30 mouse cellular contexts compared by ENCODE assay signal in the genomic region with DNA sequence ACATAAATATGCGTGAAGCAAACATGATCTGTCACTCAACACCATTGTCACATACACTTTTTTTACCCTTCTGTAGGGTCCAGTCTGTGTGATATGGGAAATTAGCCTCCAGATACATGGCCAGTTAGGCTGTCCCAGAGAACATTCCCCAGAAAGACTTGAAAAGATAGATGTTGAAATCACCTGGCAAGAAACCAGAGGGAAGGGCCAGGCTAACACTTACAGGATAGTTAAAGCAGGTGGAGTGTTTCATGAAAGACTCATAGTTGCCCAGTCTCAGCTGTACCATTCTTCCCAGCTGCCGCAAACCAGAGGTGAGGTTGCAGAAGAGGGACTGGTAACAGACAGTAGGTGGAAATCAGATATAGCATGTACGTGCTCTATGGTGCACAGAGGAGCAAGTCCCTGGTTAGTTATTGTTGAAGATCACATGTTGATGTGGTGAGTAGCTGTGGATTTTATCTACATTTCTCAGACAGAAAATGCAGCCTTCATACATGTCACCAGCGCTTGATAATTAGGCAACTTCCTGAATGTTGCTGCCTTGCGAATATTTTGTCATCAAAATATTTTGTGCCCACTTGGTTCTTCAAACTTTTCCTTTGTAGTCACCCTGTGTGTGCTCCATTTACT. TPM values are rescaled to one million over a fixed set of nuclear protein-coding genes. Genes with fewer than 3 reads are reported as not detected.
A peak's percentile ranks its signal among the peaks of the same experiment; 100 is the strongest.
DNase-seq lines count a peak whose midpoint lies in the region; ATAC-seq and TF ChIP-seq lines count a peak whose summit lies in the region.
"Had no signal": no experiment of that assay in that cellular context is flagged by ENCODE, and none has a peak within 500 bp of the region (broad histone marks: within the 10 kb centered on the region; RNA-seq: fewer than 3 reads in every experiment).

No protein-coding gene starts in this region.

- no peak for TF ChIP-seq POLR2A in lung, adult 2 months (IDR thresholded peaks at IDR 0.05; ENCODE audit: borderline replicate concordance, extremely low read depth, low read depth, low read length)

- DNase-seq in lung, postnatal 25 days (ENCODE audit: low spot score), result peak; percentile 47
- no peak for DNase-seq in lung, adult 2 months
- peak; percentile 17 for DNase-seq in NIH3T3 (ENCODE audit: low read depth)
- DNase-seq in lung, postnatal 36 days, result peak; percentile 70
- DNase-seq in spleen, postnatal 36 days (ENCODE audit: low spot score in 2 of 2), result no peak
- DNase-seq in heart, adult 18-20 months, result no peak
- DNase-seq: B cell, adult 2 months; cerebellum, adult 2 months; cerebellum, postnatal 14 days; gastrocnemius, postnatal 14 days; heart, adult 2 months; heart, postnatal 4 days; kidney, adult 8-10 months; kidney, postnatal 10 days; layer of hippocampus, postnatal 36 days; right cerebral cortex, adult 18-20 months; spleen, adult 18-20 months; thymus, adult 18-20 months; thymus, postnatal 25 days had no signal

- H3K4me1 ChIP-seq in lung, adult 2 months (ENCODE audit: control insufficient read depth, insufficient read depth, low read length), result peaks cover 5% of the 10 kb centered on the region
- H3K4me1 ChIP-seq: neural tube, embryonic 12.5 days had no signal

- TF ChIP-seq CTCF in lung, adult 2 months (IDR thresholded peaks at IDR 0.05; ENCODE audit: insufficient read depth, low read length), result no peak

- H3K4me3 ChIP-seq in lung, adult 2 months (replicated peaks; ENCODE audit: extremely low read depth, low read depth, low read length), result no peak overlapping the region
- H3K4me3 ChIP-seq: embryonic facial prominence, embryonic 10.5 days; embryonic facial prominence, embryonic 15.5 days; forebrain, embryonic 13.5 days; heart, adult 2 months; heart, embryonic 12.5 days; hindbrain, embryonic 13.5 days; midbrain, embryonic 10.5 days; myocyte; neural tube, embryonic 12.5 days had no signal

- no peak for ATAC-seq in frontal cortex, adult (ENCODE audit: low TSS enrichment)
- ATAC-seq: forebrain, embryonic 13.5 days; intestine, embryonic 16.5 days; Patski had no signal

- 79% methylated on average over 5 of the region's 5 CpGs for WGBS in lung, adult 2 months

RNA-seq across cellular contexts. Expression of a gene that starts 1.7 kb away (rescaled TPM):
- 18.3 and 23.2 TPM in 2 replicates for polyA plus RNA-seq in lung, adult 2 months (2012; rRNA removed)
- 10 to 100 TPM; 16.5 to 19.6 TPM for total RNA-seq in heart, adult 18-20 months (2021)

Comparison
In these comparisons a context has a peak if more than half of its experiments do, and no peak if none do; other contexts are left out.
1. DNase-seq: peak in lung, postnatal 25 days (single experiment), NIH3T3 (single experiment) and lung, postnatal 36 days (single experiment); none in lung, adult 2 months (single experiment), spleen, postnatal 36 days (0 of 2) and heart, adult 18-20 months (0 of 2).